Mouse (Mus musculus) layer of hippocampus, adult 9-10 months (tissue): Measurements from ENCODE around the gene Samd8.
A peak's percentile ranks its signal among the peaks of the same experiment; 100 is the strongest.

Source experiments
- DNase-seq: peaks from one replicate; pipeline ENCODE4 v3.0.0; 2022; ENCODE audit warnings: low spot score

Samd8 gene

GRCm38 (mm10) chr14:21830876-21831767 is 80.8 kb downstream of the Samd8 start:
- peak; percentile 94 for DNase-seq

GRCm38 (mm10) chr14:21831830-21832403 is 81.6 kb downstream of the Samd8 start:
- no peak for DNase-seq

GRCm38 (mm10) chr14:21838336-21839017 is 88.1 kb downstream of the Samd8 start:
- no peak for DNase-seq

GRCm38 (mm10) chr14:21841819-21842592 is 91.7 kb downstream of the Samd8 start:
- no peak for DNase-seq

GRCm38 (mm10) chr14:21843263-21843662 is 92.9 kb downstream of the Samd8 start:
- DNase-seq, result no peak

- no peak for DNase-seq
These were observed 96.6 kb downstream of the Samd8 start for GRCm38 (mm10) chr14:21846827-21847380.

- no peak for DNase-seq
These were observed 97.2 kb downstream of the Samd8 start for GRCm38 (mm10) chr14:21847381-21848165.
